Mouse (Mus musculus): ENCODE results near the gene Mapk10.
A peak's percentile ranks its signal among the peaks of the same experiment; 100 is the strongest.
"Not testable (repeated sequence)": the region's sequence is repeated elsewhere in the genome, so short reads cannot be mapped to it uniquely, and the experiment has no call there.

Gene Mapk10

GRCm38 (mm10) chr5:102974400-102974799, 236.7 kb downstream of the Mapk10 start:
- no peak for DNase-seq (ENCODE audit: low read depth, low spot score)

- DNase-seq (ENCODE audit: low read depth, low spot score): no peak
These were observed 246.7 kb downstream of the Mapk10 start for GRCm38 (mm10) chr5:102964396-102964795.

GRCm38 (mm10) chr5:102953414-102953813, 257.7 kb downstream of the Mapk10 start:
- DNase-seq (ENCODE audit: low read depth, low spot score): no peak

GRCm38 (mm10) chr5:102952918-102953317, 258.2 kb downstream of the Mapk10 start:
- DNase-seq (ENCODE audit: low read depth, low spot score): no peak

- no peak for DNase-seq (ENCODE audit: low read depth, low spot score)
These were observed 263.9 kb downstream of the Mapk10 start for GRCm38 (mm10) chr5:102947061-102947711.

- no peak for DNase-seq (ENCODE audit: low read depth, low spot score)
These were observed 264.5 kb downstream of the Mapk10 start for GRCm38 (mm10) chr5:102946625-102947024.

GRCm38 (mm10) chr5:102943864-102944630, 267.1 kb downstream of the Mapk10 start:
- DNase-seq (ENCODE audit: low read depth, low spot score): not testable (repeated sequence)

GRCm38 (mm10) chr5:102930161-102930560, 281.0 kb downstream of the Mapk10 start:
- no peak for DNase-seq (ENCODE audit: low read depth, low spot score)

GRCm38 (mm10) chr5:102926786-102927185, 284.3 kb downstream of the Mapk10 start:
- DNase-seq (ENCODE audit: low read depth, low spot score): no peak

- no peak for DNase-seq (ENCODE audit: low read depth, low spot score)
These were observed 290.9 kb downstream of the Mapk10 start for GRCm38 (mm10) chr5:102920199-102920598.

- DNase-seq (ENCODE audit: low read depth, low spot score): peak; percentile 61
These were observed 305.5 kb downstream of the Mapk10 start for GRCm38 (mm10) chr5:102905441-102906211.

- no peak for DNase-seq (ENCODE audit: low read depth, low spot score)
These were observed 307.1 kb downstream of the Mapk10 start for GRCm38 (mm10) chr5:102904066-102904465.

- DNase-seq (ENCODE audit: low read depth, low spot score): no peak
These were observed 307.6 kb downstream of the Mapk10 start for GRCm38 (mm10) chr5:102903487-102903886.

- DNase-seq (ENCODE audit: low read depth, low spot score): no peak
These were observed 310.0 kb downstream of the Mapk10 start for GRCm38 (mm10) chr5:102901176-102901575.

- no peak for DNase-seq (ENCODE audit: low read depth, low spot score)
These were observed 311.4 kb downstream of the Mapk10 start for GRCm38 (mm10) chr5:102899680-102900215.

GRCm38 (mm10) chr5:102898301-102898700, 312.8 kb downstream of the Mapk10 start:
- DNase-seq (ENCODE audit: low read depth, low spot score): no peak

- DNase-seq (ENCODE audit: low read depth, low spot score): no peak
These were observed 318.9 kb downstream of the Mapk10 start for GRCm38 (mm10) chr5:102892226-102892625.

GRCm38 (mm10) chr5:102889163-102889488, 322.0 kb downstream of the Mapk10 start:
- DNase-seq (ENCODE audit: low read depth, low spot score): no peak

- no peak for DNase-seq (ENCODE audit: low read depth, low spot score)
These were observed 322.5 kb downstream of the Mapk10 start for GRCm38 (mm10) chr5:102888482-102889162.

GRCm38 (mm10) chr5:102875628-102876027, 335.5 kb downstream of the Mapk10 start:
- peak; percentile 43 for DNase-seq (ENCODE audit: low read depth, low spot score)

- peak; percentile 68 for DNase-seq (ENCODE audit: low read depth, low spot score)
These were observed 336.4 kb downstream of the Mapk10 start for GRCm38 (mm10) chr5:102874605-102875298.

Measured in R1 (cell line).